Mouse (Mus musculus) gastrocnemius, adult 18-20 months (tissue): ENCODE results near the gene Tdrd3. TPM values are rescaled to one million over a fixed set of nuclear protein-coding genes. Genes with fewer than 3 reads are reported as not detected.

Experiments
- DNase-seq: peaks from one replicate; pipeline ENCODE4 v3.0.0; 2021; ENCODE audit warnings: low spot score
- total RNA-seq, 2 experiments: library from RNA; stranded (reverse); gene quantifications; 2 replicates each; pipeline ENCODE4 v1.2.3; 2021

Tdrd3 gene
- total RNA-seq, 2 experiments from 2014 or later, result 21.9 to 23.4 TPM

GRCm38 (mm10) chr14:87566211-87566610 lies 149.8 kb downstream of the Tdrd3 start:
- DNase-seq, result no peak

- DNase-seq, result peak; percentile 9
Measured at GRCm38 (mm10) chr14:87567034-87567461, 150.6 kb downstream of the Tdrd3 start.

- peak; percentile 26 for DNase-seq
Measured at GRCm38 (mm10) chr14:87567626-87568446, 151.4 kb downstream of the Tdrd3 start.

- DNase-seq, result peak; percentile 67
Measured at GRCm38 (mm10) chr14:87568447-87568908, 152.0 kb downstream of the Tdrd3 start.

GRCm38 (mm10) chr14:87569471-87569870 lies 153.0 kb downstream of the Tdrd3 start:
- no peak for DNase-seq

GRCm38 (mm10) chr14:87572453-87572852 lies 156.0 kb downstream of the Tdrd3 start:
- no peak for DNase-seq

- DNase-seq, result no peak
Measured at GRCm38 (mm10) chr14:87582610-87583009, 166.2 kb downstream of the Tdrd3 start.
